Mouse (Mus musculus) layer of hippocampus, adult 9-10 months (tissue): ENCODE data around the gene Zfp536.

ENCODE experiments used
- DNase-seq: peaks from one replicate; pipeline ENCODE4 v3.0.0; 2022; ENCODE audit warnings: low spot score

Gene Zfp536

GRCm38 (mm10) chr7:37471726-37472125 lies 301.7 kb downstream of the Zfp536 start:
- no peak for DNase-seq

GRCm38 (mm10) chr7:37466477-37467243 lies 306.8 kb downstream of the Zfp536 start:
- no peak for DNase-seq

GRCm38 (mm10) chr7:37464186-37464721 lies 309.2 kb downstream of the Zfp536 start:
- no peak for DNase-seq

- no peak for DNase-seq
These were observed 325.9 kb downstream of the Zfp536 start for GRCm38 (mm10) chr7:37447523-37447922.

GRCm38 (mm10) chr7:37439912-37440311 lies 333.5 kb downstream of the Zfp536 start:
- no peak for DNase-seq

GRCm38 (mm10) chr7:37439117-37439844 lies 334.2 kb downstream of the Zfp536 start:
- no peak for DNase-seq

- no peak for DNase-seq
These were observed 335.6 kb downstream of the Zfp536 start for GRCm38 (mm10) chr7:37437887-37438286.

GRCm38 (mm10) chr7:37433156-37433555 lies 340.3 kb downstream of the Zfp536 start:
- DNase-seq = no peak

- no peak for DNase-seq
These were observed 342.0 kb downstream of the Zfp536 start for GRCm38 (mm10) chr7:37431471-37431870.

GRCm38 (mm10) chr7:37426061-37426460 lies 347.4 kb downstream of the Zfp536 start:
- DNase-seq = no peak

- no peak for DNase-seq
These were observed 350.5 kb downstream of the Zfp536 start for GRCm38 (mm10) chr7:37422966-37423365.
